Mouse (Mus musculus) kidney, postnatal 25 days (tissue): ENCODE measurements at regions not wholly inside any gene's neighbourhood (a gene's known extent, or its start where the extent isn't known, plus 50 kb on each side); places are given as distances from the start of the nearest gene placed in this dataset.

ENCODE experiments used
- DNase-seq, 2 experiments: peaks; one replicate each; pipeline ENCODE4 v3.0.0; 2021; ENCODE audit warnings: mixed read lengths in 2 of 2

- DNase-seq = no peak
These were observed 58.6 kb downstream of the Isg20 start for GRCm38 (mm10) chr7:78971644-78972313.

- DNase-seq = no peak
These were observed 63.5 kb upstream of the Acan start for GRCm38 (mm10) chr7:78989751-78990206.

- DNase-seq = peak in 1 of 2 experiments; percentile 47
These were observed 62.8 kb upstream of the Acan start for GRCm38 (mm10) chr7:78990302-78991038.

- DNase-seq = peak in 1 of 2 experiments; percentile 47
These were observed 60.3 kb upstream of the Acan start for GRCm38 (mm10) chr7:78992991-78993390.

GRCm38 (mm10) chr7:78994134-78994533 lies 59.1 kb upstream of the Acan start:
- DNase-seq = no peak

GRCm38 (mm10) chr7:78995034-78995433 lies 58.2 kb upstream of the Acan start:
- DNase-seq = no peak

GRCm38 (mm10) chr7:78995820-78996219 lies 57.5 kb upstream of the Acan start:
- DNase-seq = no peak
